Mouse (Mus musculus) embryo, embryonic 11 days (tissue): ENCODE data around the gene Tab1.

Experiments
- DNase-seq: peaks from one replicate; pipeline ENCODE4 v3.0.0-alpha.2; 2015

Gene Tab1

DNA sequence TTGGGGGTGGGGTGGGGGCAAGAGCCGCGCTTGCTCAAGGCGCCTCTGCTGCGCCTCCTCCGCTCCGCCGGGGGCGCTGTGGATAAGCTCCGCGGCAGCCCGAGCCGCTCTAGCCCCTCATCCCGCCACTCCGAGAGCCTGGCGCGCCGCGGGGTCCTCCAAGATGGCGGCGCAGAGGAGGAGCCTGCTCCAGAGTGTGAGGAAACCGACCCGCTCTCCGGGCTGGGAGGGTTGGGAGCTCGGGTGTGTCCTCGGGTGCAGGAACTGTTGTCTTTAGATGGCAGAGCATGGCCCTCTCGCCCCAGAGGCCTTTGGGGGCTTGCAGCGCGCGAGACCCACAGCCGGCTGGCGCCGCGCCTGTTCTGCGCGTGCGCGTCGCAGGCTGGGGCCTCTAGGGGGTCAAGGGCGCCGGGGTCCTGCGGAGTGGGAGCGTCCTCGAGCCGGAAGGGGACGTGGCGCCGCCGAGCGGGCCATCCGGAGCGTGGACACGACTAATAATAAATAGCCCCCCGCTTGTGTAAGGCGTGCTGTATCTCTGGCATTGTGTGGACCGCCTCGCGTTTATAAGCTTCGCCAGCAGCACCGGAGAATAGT, at the start of gene Tab1:
Tab1 (plus strand) TSS at position 135 of the 594 bp plus-strand sequence.
- DNase-seq: peak; percentile 97

DNA sequence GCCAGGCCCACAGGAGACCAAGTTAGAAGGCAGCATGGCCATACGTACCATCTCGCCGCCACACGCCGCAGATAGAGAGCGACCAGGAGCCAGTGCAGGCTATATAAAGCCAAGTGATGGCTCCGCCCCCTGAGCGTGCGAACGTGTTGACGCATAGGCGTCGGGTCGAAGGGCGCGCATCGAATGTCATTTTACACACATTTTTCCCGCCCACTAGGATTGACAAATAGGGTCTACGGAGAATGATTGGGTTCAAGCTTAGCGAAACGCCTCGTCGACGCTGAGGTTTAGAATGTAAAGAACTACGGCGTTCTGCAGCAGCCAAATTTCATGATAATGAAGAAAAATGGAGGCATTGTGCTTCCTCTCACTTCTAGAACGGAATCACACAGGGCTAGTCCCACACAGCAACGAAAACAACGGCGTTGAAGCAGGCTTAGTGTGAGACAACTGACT, 49.6 kb upstream of the Tab1 start:
- DNase-seq: peak; percentile 100

DNA sequence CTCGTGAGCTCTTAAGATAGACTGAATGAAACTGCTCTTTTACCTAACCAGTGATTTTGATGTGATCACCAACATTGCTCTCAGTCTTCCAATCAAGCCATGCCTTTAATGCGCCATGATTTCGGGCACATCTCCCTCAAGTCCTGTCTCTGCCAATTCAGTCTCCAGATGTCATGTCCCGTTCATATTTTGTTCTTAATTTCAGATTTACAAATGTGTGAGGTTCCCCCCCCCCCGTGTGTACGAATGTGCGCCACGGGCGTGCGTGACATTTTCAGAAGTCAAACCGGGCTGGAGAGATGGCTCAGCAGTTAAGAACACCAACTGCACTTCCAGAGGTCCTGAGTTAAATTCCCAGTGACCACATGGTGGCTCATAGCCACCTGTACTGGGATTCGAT, 49.2 kb upstream of the Tab1 start:
- no peak for DNase-seq

DNA sequence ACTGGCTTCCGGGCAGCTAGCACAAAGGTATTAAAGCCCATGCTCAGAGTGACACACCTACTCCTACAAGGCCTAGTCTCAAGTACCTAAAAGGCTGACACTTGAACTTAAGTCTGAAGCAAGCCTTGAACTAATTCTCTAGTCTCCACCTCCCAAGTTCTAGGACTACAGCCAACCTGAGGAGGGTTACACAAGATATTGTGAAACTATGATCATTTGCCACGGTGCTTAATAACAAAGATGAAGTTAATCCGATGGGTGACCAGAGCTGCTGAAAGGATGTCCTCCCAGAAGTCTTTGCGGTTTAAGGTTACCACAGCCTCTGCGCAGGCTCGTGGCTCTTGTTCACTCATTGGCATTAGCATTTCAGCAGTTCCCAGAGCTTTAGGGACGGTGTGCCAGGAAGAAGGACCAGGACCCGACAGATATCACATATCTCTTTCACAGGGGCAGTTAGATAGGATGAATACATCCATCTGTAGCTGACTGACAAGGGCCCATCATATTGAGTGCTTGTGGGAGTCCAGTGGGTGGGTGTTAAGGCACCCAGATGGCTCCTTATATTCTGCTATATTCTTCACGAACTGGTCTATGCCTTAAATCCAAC, 45.4 kb upstream of the Tab1 start:
- DNase-seq: no peak

DNA sequence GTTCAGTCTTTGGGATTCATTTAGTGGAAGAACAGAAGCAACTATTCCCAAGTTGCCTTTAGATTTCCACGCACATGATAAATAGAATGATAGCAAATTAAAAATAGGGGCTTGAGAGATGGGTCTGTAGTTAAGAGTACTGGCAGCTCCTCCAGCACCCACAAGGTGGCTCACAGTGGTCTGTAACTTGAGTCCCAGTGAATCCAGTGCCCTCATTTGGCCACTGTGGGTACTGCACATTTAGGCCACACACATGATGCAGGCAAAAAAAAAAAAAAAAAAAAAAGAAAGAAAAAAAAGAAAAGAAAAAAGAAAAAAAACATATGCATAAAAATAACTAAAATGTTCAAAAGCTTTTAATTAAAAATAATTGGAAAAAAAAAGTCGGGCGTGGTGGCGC, 44.3 kb upstream of the Tab1 start:
- DNase-seq: peak; percentile 90

DNA sequence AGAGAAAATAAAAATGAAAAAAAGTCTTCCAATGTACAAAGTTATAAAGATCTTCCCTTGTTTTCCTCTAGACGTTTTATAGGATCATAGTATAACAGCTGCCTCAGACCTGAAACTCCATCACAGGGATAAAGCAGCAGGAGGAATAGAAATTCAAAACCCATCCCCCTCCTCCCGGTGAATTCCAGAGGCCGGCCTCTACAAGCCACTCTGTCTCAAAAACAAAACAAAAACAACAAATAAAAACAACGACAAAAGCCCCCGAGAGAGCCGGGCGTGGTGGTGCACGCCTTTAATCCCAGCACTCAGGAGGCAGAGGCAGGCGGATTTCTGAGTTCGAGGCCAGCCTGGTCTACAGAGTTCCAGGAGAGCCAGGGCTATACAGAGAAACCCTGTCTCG, 42.8 kb upstream of the Tab1 start:
- DNase-seq: no peak

DNA sequence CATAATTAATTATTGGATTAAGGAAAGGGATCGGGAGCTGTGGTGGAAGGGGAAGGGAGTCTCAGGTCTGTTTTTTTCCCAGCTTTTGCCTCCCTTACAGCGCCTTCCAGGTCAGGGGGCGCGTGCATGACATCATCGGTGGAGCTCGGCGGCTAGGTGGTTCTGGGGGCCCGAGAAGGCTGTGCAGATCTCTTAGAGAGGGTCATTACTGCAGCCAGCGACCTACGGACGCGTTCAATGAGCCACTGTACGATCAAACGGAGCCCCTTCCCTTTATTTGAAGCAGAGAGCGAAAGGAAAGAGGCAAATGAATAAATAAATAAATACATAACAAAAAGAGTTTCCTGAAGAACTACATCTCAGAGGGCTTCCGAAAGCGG, 42.2 kb upstream of the Tab1 start:
- DNase-seq: no peak

DNA sequence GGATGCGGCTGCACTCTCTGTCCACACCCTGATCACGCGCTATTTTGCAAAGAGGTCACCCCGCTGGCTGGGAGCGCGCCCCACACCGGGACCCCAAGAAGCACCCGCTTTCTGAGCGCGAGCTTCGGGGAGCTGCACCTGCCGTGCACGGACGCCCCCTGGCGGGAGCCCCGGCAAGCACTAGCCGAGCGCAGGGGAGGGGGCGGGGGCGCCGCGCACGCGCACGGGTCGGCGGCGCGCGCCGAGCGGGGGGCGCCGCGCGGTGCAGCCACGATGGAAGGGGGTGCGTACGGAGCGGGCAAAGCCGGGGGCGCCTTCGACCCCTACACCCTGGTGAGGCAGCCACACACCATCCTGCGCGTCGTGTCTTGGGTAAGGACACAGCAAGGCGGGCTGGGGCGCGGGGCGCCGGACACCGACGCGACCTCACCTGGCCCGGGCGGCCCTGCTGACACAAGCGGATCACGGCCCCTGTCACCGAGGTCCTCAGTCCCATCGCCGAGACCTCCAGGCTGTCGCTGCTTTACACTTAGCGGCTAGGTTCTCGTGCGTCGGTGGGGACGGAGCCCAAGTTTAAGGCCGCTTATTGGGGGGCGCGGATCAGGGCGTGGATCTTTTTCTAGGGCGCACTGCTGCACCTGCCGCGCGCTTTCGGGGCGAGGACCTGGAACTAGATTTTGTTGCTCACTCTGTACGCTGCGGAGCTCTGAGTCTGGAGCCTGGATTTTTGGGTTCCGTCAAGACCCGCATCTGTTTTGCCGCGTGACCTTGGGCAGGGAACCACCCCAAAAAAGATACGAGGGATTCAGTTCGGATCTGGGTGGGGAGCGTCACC, 41.6 kb upstream of the Tab1 start, which contains the start of the genes Syngr1 and Rpl3:
Syngr1 (plus strand) TSS at position 214 of the 835 bp plus-strand sequence.
Rpl3 (minus strand) TSS at position 748 of the 835 bp plus-strand sequence.
- peak; percentile 85 for DNase-seq

DNA sequence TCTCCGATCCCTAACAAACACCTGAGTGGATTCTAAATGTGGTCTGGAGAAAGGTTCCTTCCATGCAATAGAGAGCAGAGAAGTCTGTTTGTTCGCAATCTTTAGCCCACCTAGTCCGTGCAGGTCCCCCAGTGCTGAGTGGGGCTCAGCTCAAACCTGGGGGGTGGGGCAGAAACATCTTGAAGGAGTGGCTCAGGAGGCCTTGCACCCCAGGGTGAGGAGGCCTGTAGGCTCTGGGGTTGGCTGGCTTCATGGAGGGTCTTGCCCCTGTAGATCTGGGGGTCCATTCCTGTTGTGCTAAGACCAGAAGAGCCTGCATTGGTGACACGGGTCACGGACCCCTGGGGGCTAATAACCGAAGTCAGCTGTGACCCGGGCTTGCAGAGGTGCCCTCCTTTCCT, 40.9 kb upstream of the Tab1 start:
- DNase-seq: no peak

DNA sequence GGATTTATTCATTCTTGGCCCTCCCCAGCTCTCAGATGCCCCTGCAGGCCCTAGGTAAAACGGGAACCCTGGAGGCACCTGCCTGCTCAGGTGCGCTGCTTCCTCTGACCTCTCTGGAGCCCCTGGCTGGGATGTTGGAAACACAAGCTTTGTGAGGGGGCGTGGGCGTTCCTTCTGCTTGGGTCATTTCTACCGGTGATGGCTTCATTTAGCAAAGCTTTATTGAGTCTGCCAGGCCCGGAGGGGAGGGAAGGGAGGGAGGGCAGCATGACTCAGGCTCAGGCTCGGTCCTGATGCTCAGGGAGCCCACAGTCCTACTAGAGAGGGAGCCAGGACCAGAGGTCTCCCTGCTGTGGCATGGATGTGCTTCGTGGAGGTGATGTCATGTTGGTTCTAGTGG, 40.3 kb upstream of the Tab1 start:
- DNase-seq: no peak

DNA sequence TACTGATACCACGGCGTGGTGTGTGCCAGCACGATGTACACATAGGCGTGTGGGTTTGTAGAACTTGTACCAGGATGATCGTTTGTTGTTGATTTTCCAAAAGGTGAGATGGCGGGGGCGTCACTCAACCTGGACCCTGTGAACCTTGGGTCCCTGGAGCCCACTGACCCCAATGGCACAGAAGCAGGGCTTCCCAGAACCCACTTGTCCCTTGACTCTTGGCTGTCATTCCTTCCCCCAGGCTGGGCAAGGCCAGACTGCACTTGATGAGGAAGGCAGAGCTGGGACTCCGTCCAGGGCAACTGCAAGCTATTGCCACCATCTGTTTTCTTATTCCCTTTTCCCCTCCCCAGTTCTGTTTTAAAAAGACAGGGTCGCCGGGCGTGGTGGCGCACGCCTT, 38.7 kb upstream of the Tab1 start:
- DNase-seq: no peak

DNA sequence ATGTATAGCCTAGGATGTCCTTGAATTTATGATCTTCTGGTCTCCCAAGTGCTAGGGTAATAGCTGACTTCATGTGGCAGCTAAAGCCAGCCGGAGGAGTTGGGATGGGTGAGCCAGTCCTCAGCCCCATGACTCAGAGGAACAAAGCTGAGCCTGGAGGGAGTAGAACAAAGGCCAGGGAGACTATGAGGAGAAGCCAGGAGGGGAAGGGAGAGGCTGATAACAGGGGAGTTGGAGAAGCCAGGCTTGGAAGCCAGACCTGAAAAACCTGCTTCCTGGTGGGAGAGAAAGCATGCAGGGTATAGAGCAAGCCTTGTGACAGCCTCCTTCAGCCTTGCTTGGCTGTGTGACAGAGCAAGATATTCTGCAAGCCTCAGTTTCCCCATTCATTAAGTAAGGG, 37.3 kb upstream of the Tab1 start:
- no peak for DNase-seq

DNA sequence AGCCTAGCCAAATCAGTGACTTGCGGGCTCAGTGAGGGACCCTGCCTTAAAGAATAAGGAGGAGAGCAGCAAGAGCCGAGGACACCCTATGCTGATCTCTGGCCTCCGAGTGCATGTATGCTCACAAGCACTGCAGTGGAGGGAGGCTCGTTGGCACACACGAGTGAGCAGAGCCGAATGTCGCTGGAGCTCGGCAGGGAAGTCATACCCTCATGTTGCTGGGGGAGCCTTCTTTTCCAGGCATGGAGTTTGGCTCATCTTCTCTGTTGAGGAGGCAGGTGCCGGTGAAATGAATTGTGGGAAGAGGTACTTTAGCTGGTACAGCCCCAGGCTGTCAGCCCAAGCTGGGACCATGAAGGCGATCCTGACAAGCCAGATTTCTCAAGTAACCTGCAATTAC, 36.5 kb upstream of the Tab1 start:
- DNase-seq: no peak

DNA sequence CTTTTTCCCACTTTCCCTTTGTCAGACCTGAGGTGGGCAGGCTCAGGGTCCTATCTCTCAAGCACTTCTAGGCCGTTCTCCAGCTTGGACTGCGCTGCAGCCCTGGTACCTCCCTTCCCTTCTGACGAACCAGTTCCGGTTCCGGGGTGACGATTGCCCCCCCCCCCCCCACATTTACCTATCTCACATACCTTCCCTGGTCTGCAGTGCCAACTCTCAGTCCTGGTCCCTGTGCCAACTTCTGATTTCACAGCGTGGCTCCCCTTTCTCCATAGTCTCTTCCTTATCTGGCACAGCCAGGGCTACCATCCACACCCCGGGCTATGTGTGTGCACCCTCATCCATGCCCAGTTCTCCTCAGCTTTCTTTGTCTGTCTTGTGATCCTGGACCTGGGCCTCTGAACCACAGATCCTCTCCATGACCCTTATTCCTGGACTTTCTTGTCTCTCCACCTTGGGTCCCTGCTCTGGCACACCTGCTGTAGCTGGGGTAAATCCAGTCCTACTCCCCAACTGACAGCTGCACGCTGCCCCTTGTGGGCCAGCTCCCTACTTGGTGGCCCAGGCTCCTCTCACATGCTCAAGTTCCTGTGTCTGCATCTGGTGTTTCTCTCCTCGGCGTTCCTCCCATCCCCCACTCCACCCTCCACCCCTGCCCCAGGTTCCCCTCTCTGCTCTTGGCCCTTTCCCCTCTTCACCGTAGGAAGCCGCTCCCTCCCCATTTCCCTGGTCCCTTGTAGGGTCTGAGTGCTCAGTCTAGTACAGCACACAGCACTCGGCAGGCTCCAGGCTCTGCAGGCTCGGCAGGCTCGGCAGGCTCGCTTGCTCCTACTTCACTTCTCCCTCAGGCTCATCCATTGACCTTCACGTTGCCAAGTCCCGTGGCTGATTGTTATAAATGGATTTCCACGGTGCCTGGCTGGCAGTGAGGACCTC, 35.7 kb upstream of the Tab1 start:
- DNase-seq: peak; percentile 68

DNA sequence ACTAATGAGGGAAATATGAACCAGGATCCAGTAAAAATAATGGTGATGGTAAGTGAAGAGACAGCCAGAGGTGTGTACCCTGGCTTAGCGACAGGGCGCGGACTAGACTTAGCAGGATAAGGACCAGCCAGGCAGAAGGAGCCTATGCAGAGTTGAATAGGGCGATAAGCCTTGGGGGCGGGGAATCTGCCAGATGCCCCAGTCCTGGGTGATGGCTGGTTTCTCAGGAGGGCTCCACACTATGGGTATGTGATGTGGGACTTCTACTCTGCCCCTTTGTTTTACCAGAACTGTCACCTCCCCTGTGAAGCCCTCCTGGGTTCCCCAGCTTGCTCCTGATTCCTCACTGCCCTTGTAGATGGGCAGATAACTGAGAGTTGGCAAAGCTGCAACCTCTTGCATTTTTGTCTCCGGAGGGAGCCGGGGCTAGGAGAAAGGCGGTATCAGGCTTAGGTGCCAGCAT, 34.9 kb upstream of the Tab1 start:
- no peak for DNase-seq

DNA sequence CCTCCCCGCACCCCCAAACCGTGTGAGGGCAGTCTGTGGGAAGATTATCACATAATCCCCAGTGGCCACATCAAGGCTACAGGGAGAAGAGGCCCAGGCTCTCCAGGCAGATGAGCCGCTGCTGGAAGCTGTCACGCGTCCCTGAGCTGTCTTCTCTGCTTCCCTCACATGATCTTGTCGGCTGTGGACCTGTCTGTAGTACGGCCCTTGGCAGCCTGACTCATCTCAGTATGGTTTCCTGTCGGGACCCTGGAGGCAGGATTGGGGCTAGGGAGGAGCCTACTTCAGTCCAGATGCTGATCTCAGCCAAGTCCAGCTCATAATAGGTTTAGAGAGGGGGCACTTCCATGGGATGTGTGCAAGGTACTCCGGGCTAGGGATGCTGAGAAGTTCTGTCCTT, 34.1 kb upstream of the Tab1 start:
- no peak for DNase-seq

DNA sequence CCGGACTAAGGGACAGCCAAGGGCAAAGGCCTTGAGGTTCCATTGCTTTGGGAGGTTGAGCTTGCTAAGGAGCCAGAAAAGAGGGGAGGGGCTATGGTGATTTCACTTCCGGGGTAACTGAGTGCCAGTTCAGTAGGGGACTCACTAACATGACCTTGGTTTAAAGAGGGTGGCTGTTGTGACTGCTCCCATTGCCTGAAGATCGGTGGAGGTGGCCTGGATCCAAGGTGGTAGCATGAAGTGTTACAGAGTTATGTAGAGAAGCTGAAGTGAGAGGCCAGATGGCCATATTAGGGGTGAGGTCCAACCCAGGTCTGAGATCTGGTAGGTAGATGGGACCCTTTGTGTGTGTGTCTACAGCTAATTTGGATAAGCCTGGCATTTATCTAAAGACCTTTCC, 33.5 kb upstream of the Tab1 start:
- DNase-seq: no peak

DNA sequence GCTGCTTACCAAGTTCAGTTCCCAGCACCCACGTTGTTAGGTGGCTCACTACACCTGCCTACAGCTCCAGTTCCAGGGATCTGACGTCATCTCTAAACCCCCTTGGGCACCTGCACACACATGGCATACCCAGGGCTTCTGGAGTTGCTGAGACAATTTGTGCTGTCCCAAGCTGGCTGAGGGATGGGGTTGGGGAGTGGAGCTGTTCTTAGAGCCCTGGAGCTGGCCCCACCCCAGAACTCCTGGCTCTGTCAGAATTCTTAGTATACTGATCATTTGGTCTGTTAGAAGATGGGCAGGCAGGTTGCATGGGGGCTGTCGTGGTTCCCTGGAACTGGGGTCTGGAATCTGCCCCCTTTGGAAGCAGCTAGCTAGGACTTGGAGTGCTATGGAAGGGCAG, 32.7 kb upstream of the Tab1 start:
- no peak for DNase-seq

DNA sequence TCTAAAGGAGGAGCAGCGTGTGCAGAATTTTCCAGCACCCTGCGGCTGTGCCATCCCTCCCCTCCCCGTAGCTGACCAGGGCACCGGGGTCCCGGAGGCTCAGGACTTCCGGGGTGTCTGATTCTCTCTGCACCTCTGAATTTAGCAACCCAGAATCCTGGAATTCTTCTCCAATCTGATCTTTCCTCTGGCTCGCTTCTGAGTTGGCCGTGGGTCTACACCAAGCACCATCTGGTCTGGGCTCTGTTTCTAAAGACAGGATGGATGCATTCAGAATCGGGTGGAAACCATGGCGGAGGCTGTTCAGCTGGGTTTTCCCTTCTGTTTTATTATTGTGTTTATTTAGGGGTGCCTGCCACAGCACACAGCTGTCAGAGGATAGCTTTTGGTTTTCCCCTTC, 32.1 kb upstream of the Tab1 start:
- no peak for DNase-seq

DNA sequence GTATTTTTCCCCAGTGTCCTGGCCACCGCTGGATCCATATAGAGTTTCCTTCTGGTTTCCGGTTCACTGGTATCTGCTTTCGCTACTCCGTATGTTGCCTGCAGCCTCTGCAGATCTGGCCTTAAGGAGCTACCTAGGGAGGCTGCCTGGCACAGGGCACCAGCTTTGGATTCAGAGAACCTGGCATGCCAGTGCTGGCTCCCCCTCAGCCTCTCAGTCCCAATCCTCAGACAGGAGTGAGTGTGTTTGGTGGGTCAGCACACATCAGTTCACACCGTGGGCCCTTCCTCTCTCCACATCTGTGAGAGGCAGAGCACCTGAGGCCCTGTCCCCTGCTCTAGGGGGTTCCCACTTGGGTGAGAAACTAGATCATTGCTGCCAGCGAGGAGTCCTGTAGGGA, 31.4 kb upstream of the Tab1 start:
- no peak for DNase-seq

DNA sequence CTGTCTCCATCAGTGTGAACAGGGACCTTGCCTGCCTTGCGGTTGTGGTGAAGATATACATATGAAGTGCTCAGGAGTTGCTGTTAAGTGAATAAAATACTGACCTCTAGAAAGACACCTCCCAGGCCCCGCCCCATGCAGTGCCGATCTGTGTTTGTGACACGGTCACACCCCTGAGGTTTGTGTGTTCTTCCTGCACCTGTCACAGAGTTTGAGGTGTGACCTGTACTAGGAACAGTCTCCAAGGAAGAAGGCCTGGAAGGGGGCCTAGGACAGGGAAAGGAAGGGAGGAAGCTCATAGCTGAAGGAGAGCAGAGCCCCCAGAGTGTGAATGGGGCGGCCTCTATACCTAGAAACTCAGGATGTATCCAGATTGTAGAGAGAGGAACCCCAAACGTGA, 30.4 kb upstream of the Tab1 start:
- DNase-seq: no peak

DNA sequence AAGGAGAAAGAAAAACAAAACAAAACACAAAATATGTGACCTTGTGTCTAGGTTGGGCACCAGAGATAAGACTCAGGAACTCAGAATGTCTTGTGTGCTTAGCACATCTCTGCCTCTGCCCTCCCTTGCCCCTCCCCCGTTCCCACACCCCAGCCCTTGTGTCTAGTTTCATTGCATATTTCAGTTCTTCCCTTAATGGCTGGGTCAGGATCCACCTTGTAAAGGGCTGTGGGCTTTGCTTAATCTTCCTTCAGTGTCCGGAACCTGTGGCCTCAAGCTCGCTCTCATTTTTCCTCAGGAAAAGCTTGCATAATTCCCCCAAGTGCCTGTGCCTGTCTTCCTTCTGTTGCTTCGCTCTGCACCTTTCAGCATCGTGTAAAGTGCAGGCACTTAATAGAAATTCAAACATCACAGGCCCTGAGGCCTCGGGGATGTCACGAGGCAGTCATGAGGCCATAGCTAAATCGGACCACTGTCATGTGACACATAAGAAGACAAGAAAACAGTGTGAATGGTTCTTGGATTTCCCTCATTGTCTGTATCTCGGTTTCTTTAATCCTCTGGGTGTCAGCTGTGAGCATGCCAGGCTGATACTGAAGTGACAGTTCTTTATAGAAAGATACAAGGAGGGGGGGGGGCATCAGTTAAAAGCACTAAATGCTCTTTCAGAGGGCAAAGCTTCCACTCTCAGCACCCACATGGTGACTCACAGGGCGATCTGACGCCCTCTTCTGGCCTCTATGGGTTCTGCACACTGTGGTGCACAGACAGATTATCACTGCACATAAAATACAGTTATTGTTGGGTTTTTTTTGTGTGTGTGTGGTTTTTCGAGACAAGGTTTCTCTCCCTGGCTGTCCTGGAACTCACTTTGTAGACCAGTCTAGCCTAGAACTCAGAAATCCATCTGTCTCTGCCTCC, 27.2 kb upstream of the Tab1 start:
- no peak for DNase-seq
